Mouse (Mus musculus): ENCODE measurements around the gene Pomt2.

DNA sequence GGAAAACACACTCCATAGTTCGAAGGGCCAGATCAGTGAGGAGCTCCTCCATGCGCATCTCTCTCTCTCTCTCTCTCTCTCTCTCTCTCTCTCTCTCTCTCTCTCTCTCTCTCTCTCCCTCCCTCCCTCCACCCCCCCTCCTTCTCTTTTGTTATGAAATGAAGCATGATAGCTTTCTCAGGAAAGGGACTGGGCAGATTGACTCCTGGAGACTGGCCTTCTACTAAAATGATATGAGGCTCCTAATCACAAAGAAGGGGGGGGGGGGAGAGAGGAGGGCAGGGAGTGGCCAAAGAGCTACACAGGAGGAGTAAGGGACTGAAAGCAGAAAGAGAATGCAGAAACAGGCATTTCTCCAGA, 9.4 kb downstream of the Pomt2 start:
- TF ChIP-seq POLR2A (IDR thresholded peaks at IDR 0.05; ENCODE audit: low read depth, low read length) (no peak), CTCF (IDR thresholded peaks at IDR 0.05; ENCODE audit: extremely low read depth, insufficient read depth, insufficient read length, insufficient replicate concordance) (no peak)

All from spleen, adult 2 months (tissue).